Mouse (Mus musculus) liver, adult 2 months (tissue): ENCODE data around the gene Olfr572. TPM values are rescaled to one million over a fixed set of nuclear protein-coding genes. Genes with fewer than 3 reads are reported as not detected.

Experiments
- DNase-seq: peaks from one replicate; pipeline ENCODE4 v3.0.0-alpha.2; 2011; ENCODE audit warnings: low read depth, low spot score; ENCODE audit errors: extremely low read depth
- H3K27ac ChIP-seq: fragments of 200-500 bp; replicated peaks from 2 replicates; pipeline ENCODE4 v1.5.1; 2012; ENCODE audit warnings: low read depth, mild to moderate bottlenecking, control low read depth, inconsistent platforms, low read length; ENCODE audit not compliant: insufficient read depth
- H3K27me3 ChIP-seq: fragments of 200-500 bp; 2 replicates; pipeline ENCODE4 v1.6.1; 2012; ENCODE audit warnings: mild to moderate bottlenecking, moderate library complexity, low read length, inconsistent platforms; ENCODE audit not compliant: control insufficient read depth, insufficient read depth
- H3K36me3 ChIP-seq: fragments of 200-500 bp; 2 replicates; pipeline ENCODE4 v1.6.1; 2012; ENCODE audit warnings: low read length, inconsistent platforms; ENCODE audit not compliant: control insufficient read depth, insufficient read depth
- H3K4me1 ChIP-seq: fragments of 200-500 bp; 2 replicates; pipeline ENCODE4 v1.6.1; 2011; ENCODE audit warnings: low read length; ENCODE audit not compliant: control insufficient read depth, insufficient read depth
- H3K4me3 ChIP-seq: fragments of 200-500 bp; 2 replicates; pipeline ENCODE4 v1.5.1; 2011; ENCODE audit warnings: low read depth, mild to moderate bottlenecking, control low read depth, low read length, moderate library complexity; ENCODE audit not compliant: insufficient read depth
- H3K79me2 ChIP-seq: fragments of 200-500 bp; 2 replicates; pipeline ENCODE4 v1.6.1; 2012; ENCODE audit warnings: inconsistent platforms, mild to moderate bottlenecking, low read length, moderate library complexity; ENCODE audit not compliant: control insufficient read depth, insufficient read depth
- H3K9ac ChIP-seq: fragments of 200-500 bp; 2 replicates; pipeline ENCODE4 v1.6.1; 2012; ENCODE audit warnings: low read depth, mild to moderate bottlenecking, control low read depth, inconsistent platforms, low read length
- CTCF ChIP-seq: fragments of 200-500 bp; IDR thresholded peaks from 2 replicates; pipeline ENCODE4 v1.5.1; 2011; ENCODE audit warnings: low read depth, low read length, control low read depth
- POLR2A ChIP-seq: fragments of 200-500 bp; IDR thresholded peaks from 2 replicates; pipeline ENCODE4 v1.6.1; 2011; ENCODE audit warnings: low read length, control low read depth; ENCODE audit not compliant: insufficient read depth; ENCODE audit errors: extremely low read depth
- WGBS: fragments of 180-500 bp; shearing (Covaris S2); methylation state at CpG from one replicate; pipeline ENCODE4 v1.1.7; 2018; 5-methylcytosine and 5-hydroxymethylcytosine counted together
- polyA plus RNA-seq: library from polyadenylated mRNA; depleted of rRNA; stranded (reverse); fragments of >200 nt; gene quantifications from 2 replicates; pipeline ENCODE4 v1.2.3, GENCODE M21; 2012
- total RNA-seq: library from RNA; depleted of rRNA; stranded (reverse); fragments of >200 nt; gene quantifications from 2 replicates; pipeline ENCODE4 v1.2.3, GENCODE M21; 2014

Gene Olfr572
- total and polyA plus RNA-seq, 2 experiments = not detected

DNA sequence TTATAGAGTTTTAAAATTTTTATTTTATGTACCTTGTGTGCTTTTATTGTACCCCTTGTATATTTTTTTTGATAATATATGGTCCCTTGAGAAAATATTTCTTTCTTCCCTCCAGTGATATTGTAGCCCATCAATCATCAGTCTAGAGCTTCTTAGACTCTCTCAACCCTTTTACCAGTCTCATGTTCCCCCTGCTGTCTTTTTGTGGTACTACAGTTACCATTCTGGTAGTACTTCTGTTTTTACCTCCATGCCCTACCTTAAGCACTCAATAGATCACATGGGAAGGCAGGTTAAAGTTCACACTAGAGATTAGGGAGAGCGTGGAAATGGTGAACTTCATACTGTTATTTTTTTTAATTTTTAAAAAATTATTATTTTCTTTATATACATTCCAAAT, 4.6 kb upstream of the Olfr572 start:
- Histone ChIP-seq H3K79me2 (no peaks in the 10 kb centered on the region), H3K9ac (no peak overlapping the region), H3K4me3 (no peak overlapping the region), H3K4me1 (no peaks in the 10 kb centered on the region), H3K27ac (no peak overlapping the region), H3K27me3 (no peaks in the 10 kb centered on the region), H3K36me3 (no peaks in the 10 kb centered on the region)
- TF ChIP-seq POLR2A = no peak
- no peak for TF ChIP-seq CTCF
- DNase-seq = peak; percentile 60
- 0% methylated on average over 1 of the region's 1 CpGs for WGBS

DNA sequence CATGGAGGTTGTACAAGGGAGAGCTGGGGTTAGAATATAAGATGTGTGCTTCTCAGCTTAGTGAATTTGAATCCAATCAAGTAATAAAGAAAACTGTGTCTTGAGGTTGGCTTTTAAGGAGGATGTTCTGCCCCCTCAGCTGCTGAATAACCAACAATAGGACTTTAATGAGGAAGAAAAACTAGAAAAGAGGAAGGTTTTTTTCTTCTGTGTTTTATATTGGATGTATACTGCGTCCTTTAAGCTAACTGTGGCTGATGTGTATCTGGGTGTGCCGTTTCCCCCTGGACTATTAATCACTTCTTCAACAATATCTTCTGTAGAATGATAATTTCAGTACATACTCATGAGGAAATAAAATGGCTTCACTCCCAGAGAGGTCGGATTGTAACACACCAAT, 2.9 kb downstream of the Olfr572 start:
- no peaks in the 10 kb centered on the region for H3K4me1 ChIP-seq
- H3K27ac ChIP-seq = no peak overlapping the region
- H3K27me3 ChIP-seq = no peaks in the 10 kb centered on the region
- DNase-seq = no peak
- H3K36me3 ChIP-seq = no peaks in the 10 kb centered on the region
- H3K9ac ChIP-seq = no peak overlapping the region
- no peak overlapping the region for H3K4me3 ChIP-seq
- no peaks in the 10 kb centered on the region for H3K79me2 ChIP-seq
- WGBS = 68% methylated on average over 3 of the region's 3 CpGs
- TF ChIP-seq POLR2A = no peak
- TF ChIP-seq CTCF = no peak

DNA sequence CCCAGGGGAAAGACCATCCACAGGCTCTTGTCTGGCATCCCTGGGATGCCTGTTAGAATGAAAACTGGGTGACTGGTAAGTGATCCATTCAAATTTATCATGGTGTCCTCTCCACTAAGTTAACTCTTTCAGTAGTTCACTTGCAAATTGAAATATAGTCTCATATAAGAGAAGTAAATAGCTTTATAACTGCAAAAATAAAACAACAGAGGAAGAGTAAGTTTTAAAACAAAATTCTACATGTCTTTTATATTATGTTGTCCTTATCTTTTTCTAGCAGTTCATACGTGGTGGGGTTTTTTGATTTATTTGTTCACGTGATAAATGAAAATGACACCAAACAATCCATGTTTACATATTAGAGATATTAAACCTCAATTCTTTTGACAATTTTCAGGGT, 18.3 kb downstream of the Olfr572 start, which contains the start of gene Olfr573-ps1:
Gene Olfr573-ps1, minus strand, starts transcription at position 101 of the 400 bp plus-strand sequence.
- Histone ChIP-seq H3K36me3 (no peaks in the 10 kb centered on the region), H3K4me1 (no peaks in the 10 kb centered on the region), H3K4me3 (no peak within 1 kb of the TSS), H3K79me2 (no peaks in the 10 kb centered on the region), H3K27ac (no peak within 1 kb of the TSS), H3K9ac (no peak within 1 kb of the TSS), H3K27me3 (no peaks in the 10 kb centered on the region)
- no peak for TF ChIP-seq POLR2A
- no peak for TF ChIP-seq CTCF
- WGBS = 79% methylated on average over 2 of the region's 2 CpGs
- DNase-seq = no peak

DNA sequence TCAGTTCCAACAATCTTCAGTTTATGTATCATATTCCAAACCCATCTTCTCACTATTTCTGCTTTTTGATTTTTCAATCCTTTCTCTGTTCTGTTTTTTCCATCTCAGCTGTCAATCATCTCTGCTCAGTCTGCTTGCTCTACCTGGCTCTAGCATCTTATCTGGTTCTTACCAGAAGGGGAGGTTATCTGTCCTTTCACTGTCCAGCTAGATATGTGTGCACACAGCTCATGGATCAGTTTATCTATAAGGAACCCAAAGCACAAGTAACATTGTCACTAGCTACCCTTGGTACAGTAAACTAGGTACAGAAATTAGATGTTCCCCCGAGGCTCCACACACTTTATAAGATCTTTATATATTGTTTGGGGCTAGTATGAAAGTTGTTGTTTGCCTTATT, 19.2 kb downstream of the Olfr572 start:
- no peak overlapping the region for H3K4me3 ChIP-seq
- no peaks in the 10 kb centered on the region for H3K4me1 ChIP-seq
- H3K36me3 ChIP-seq = no peaks in the 10 kb centered on the region
- TF ChIP-seq POLR2A = no peak
- no peak for TF ChIP-seq CTCF
- no peak for DNase-seq
- 82% methylated on average over 1 of the region's 1 CpGs for WGBS
- no peaks in the 10 kb centered on the region for H3K79me2 ChIP-seq
- H3K9ac ChIP-seq = no peak overlapping the region
- no peaks in the 10 kb centered on the region for H3K27me3 ChIP-seq
- no peak overlapping the region for H3K27ac ChIP-seq

DNA sequence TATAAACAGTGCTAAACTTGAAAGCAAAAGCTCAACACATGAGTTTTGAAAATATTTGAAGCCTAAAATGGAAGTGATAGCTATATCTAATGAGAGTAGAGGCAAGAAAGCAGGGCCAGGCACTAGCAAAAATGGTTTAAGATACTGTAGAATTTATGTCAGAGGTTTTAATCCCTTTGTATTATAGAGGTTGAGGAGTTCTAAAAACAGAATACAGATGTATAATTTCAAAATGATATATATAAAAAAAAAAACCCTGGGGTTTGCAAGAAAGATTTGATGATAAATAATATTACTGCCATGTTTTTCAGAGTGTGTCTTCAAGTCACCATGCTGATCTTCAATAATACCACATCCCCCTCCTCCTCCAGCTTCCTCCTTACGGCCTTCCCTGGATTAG, 24.0 kb downstream of the Olfr572 start, which contains the start of gene Olfr574:
Gene Olfr574, plus strand, starts transcription at position 301 of the 400 bp plus-strand sequence.
- Histone ChIP-seq H3K27me3 (no peaks in the 10 kb centered on the region), H3K27ac (no peak within 1 kb of the TSS), H3K36me3 (no peaks in the 10 kb centered on the region), H3K4me1 (no peaks in the 10 kb centered on the region), H3K4me3 (no peak within 1 kb of the TSS), H3K79me2 (no peaks in the 10 kb centered on the region), H3K9ac (no peak within 1 kb of the TSS)
- WGBS = 96% methylated on average over 1 of the region's 1 CpGs
- no peak for TF ChIP-seq CTCF
- no peak for TF ChIP-seq POLR2A
- DNase-seq = no peak

DNA sequence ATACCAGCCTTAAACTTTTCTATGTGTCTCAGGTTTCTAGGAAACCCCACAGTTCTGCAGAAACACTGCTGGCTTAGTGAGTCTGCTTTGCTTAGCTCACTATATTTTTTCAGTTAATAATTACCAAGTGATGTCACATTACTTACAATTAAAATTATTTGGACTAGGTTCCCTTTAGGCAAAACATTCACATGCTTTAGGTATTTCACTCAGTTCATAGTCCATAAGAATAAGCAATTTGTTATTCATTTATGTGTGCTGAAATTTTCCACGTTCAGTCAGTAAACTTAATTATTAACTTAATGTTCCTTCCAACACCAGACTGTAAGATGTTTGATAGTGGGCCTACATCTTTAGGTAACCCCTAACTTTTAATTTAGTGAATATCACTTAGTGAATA, 26.5 kb downstream of the Olfr572 start:
- H3K79me2 ChIP-seq = no peaks in the 10 kb centered on the region
- no peaks in the 10 kb centered on the region for H3K36me3 ChIP-seq
- no peak overlapping the region for H3K27ac ChIP-seq
- no peak overlapping the region for H3K9ac ChIP-seq
- no peak overlapping the region for H3K4me3 ChIP-seq
- H3K27me3 ChIP-seq = no peaks in the 10 kb centered on the region
- DNase-seq = no peak
- H3K4me1 ChIP-seq = no peaks in the 10 kb centered on the region
- TF ChIP-seq CTCF = no peak
- no peak for TF ChIP-seq POLR2A
- WGBS = 29% methylated on average over 1 of the region's 1 CpGs
